Mouse (Mus musculus) adrenal gland, adult 2 months (tissue): ENCODE measurements at regions not wholly inside any gene's neighbourhood (a gene's known extent, or its start where the extent isn't known, plus 50 kb on each side); places are given as distances from the start of the nearest gene placed in this dataset.
A peak's percentile ranks its signal among the peaks of the same experiment; 100 is the strongest.

Experiments used
- DNase-seq: peaks from one replicate; pipeline ENCODE4 v3.0.0; 2021

- DNase-seq: no peak
Observed at GRCm38 (mm10) chr7:70003200-70003986, 363.1 kb downstream of the Nr2f2 start.

GRCm38 (mm10) chr7:69998756-69999155, 367.8 kb downstream of the Nr2f2 start:
- no peak for DNase-seq

- no peak for DNase-seq
Observed at GRCm38 (mm10) chr7:69994540-69995303, 371.8 kb downstream of the Nr2f2 start.

GRCm38 (mm10) chr7:69992383-69993327, 373.9 kb downstream of the Nr2f2 start:
- no peak for DNase-seq

- no peak for DNase-seq
Observed at GRCm38 (mm10) chr7:69991982-69992381, 374.6 kb downstream of the Nr2f2 start.

- no peak for DNase-seq
Observed at GRCm38 (mm10) chr7:69988704-69989103, 377.8 kb downstream of the Nr2f2 start.

- no peak for DNase-seq
Observed at GRCm38 (mm10) chr7:69981301-69981700, 385.2 kb downstream of the Nr2f2 start.

- no peak for DNase-seq
Observed at GRCm38 (mm10) chr7:69976369-69976768, 390.2 kb downstream of the Nr2f2 start.

- DNase-seq: no peak
Observed at GRCm38 (mm10) chr7:69964002-69964401, 402.5 kb downstream of the Nr2f2 start.

GRCm38 (mm10) chr7:69950221-69950670, 416.3 kb downstream of the Nr2f2 start:
- no peak for DNase-seq

GRCm38 (mm10) chr7:69949647-69950121, 416.9 kb downstream of the Nr2f2 start:
- DNase-seq: no peak

GRCm38 (mm10) chr7:69946396-69946795, 420.1 kb downstream of the Nr2f2 start:
- no peak for DNase-seq

- no peak for DNase-seq
Observed at GRCm38 (mm10) chr7:69941881-69942280, 424.7 kb downstream of the Nr2f2 start.

- no peak for DNase-seq
Observed at GRCm38 (mm10) chr7:69925261-69925660, 441.3 kb downstream of the Nr2f2 start.

- DNase-seq: peak; percentile 12
Observed at GRCm38 (mm10) chr7:69924551-69924950, 442.0 kb downstream of the Nr2f2 start.

GRCm38 (mm10) chr7:69911760-69912159, 454.8 kb downstream of the Nr2f2 start:
- DNase-seq: no peak

GRCm38 (mm10) chr7:69890503-69891061, 476.0 kb downstream of the Nr2f2 start:
- no peak for DNase-seq

GRCm38 (mm10) chr7:69888251-69888650, 478.3 kb downstream of the Nr2f2 start:
- no peak for DNase-seq

GRCm38 (mm10) chr7:69877031-69877430, 489.5 kb downstream of the Nr2f2 start:
- DNase-seq: no peak

GRCm38 (mm10) chr7:69865801-69866200, 500.7 kb downstream of the Nr2f2 start:
- DNase-seq: no peak

- DNase-seq: no peak
Observed at GRCm38 (mm10) chr7:69844631-69845324, 521.8 kb downstream of the Nr2f2 start.
